Mouse (Mus musculus): Measurements from ENCODE around the gene Lpin2.

- no peak for TF ChIP-seq CTCF (IDR thresholded peaks at IDR 0.05)
- no peak for TF ChIP-seq EP300 (IDR thresholded peaks at IDR 0.05)
Measured at GRCm38 (mm10) chr17:71245133-71245532, 62.8 kb downstream of the Lpin2 start.

Data from lung, postnatal 0 days (tissue).